Mouse (Mus musculus) embryonic fibroblast, embryonic 13.5 days (primary cell): Measurements from ENCODE around the gene Kptn. TPM values are rescaled to one million over a fixed set of nuclear protein-coding genes. Genes with fewer than 3 reads are reported as not detected.

ENCODE experiments used
- H3K27ac ChIP-seq: 2 replicates; pipeline ENCODE4 v1.5.1; 2012; ENCODE audit warnings: low read length, control low read depth, inconsistent platforms; ENCODE audit not compliant: insufficient read depth
- H3K4me1 ChIP-seq: 2 replicates; pipeline ENCODE4 v1.6.1; 2011; ENCODE audit warnings: low read length; ENCODE audit not compliant: control insufficient read depth, insufficient read depth
- H3K4me3 ChIP-seq: 2 replicates; pipeline ENCODE4 v1.5.1; 2011; ENCODE audit warnings: mild to moderate bottlenecking, control low read depth, low read length; ENCODE audit not compliant: insufficient read depth
- CTCF ChIP-seq: IDR thresholded peaks from 2 replicates; pipeline ENCODE4 v1.5.1; 2011; ENCODE audit warnings: mild to moderate bottlenecking, control low read depth, low read length, moderate library complexity, borderline replicate concordance; ENCODE audit not compliant: insufficient read depth
- POLR2A ChIP-seq: IDR thresholded peaks from 2 replicates; pipeline ENCODE4 v1.6.1; 2011; ENCODE audit warnings: low read depth, mild to moderate bottlenecking, control low read depth, low read length, moderate library complexity
- polyA plus RNA-seq: library from polyadenylated mRNA; stranded (reverse); fragments of >200 nt; gene quantifications from 2 replicates; pipeline ENCODE4 v1.2.4, GENCODE M21; 2011; ENCODE audit warnings: low read depth; ENCODE audit not compliant: missing spikeins, insufficient read length

Kptn gene
- polyA plus RNA-seq, 1 experiment: 13.9 TPM

DNA sequence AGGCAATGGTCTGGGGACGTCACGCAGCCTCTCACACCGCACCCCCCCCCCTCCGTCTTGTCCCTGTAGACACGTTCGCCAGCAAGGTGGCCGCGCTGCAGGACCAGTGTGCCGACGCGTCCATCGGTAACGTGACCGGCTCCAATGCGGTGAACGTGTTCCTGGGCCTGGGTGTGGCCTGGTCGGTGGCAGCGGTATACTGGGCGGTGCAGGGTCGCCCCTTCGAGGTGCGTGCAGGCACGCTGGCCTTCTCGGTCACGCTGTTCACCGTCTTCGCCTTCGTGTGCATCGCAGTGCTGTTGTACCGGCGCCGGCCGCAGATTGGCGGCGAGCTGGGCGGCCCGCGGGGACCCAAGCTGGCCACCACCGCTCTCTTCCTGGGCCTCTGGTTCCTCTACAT is 39.0 kb downstream of the Kptn start:
- no peak for TF ChIP-seq CTCF
- TF ChIP-seq POLR2A: no peak

DNA sequence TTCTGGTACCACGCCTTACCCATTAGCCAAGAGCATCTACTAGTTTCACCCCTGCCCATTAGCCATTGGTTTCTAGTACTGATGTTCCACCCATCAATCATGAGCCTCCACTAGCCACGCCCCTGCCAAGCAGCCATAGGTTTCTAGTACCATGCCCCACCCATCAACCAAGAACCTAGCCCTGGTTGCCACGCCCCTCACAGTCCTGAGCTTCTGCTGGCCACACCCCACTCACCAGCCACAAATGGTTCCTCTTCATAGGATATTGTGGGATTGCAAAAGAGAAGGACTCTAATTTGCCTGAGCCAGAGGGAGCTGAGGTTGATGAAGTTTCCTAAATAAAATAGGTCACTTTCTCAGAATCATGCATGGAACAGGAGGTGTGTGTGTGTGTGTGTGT is 41.0 kb downstream of the Kptn start:
- TF ChIP-seq POLR2A (no peak), CTCF (no peak)
- no peaks in the 10 kb centered on the region for H3K4me1 ChIP-seq

More for the DNA sequence above, 39.0 kb downstream of the Kptn start:
- Histone ChIP-seq H3K27ac (no peak overlapping the region), H3K4me3 (no peak overlapping the region), H3K4me1 (no peaks in the 10 kb centered on the region)

DNA sequence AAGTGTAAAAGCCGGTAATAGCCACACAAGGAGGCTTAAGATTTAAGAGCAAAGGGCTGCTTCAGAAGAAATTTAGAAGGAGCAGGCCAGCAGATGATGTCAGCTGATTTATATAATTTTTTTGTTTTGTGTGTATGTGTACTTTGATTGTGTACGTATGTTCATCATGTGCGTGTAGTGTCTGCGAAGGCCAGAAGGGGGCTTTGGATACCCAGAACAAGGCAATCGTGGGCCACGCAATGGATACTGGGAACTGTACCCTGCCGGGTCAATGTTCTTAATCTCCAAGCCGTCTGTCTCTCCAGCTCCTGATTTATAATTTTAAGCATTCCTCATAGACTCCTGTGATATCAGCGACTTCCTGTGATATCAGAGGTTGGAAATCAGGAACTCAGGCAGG is 41.6 kb downstream of the Kptn start:
- TF ChIP-seq POLR2A (no peak), CTCF (no peak)
- H3K4me1 ChIP-seq: no peaks in the 10 kb centered on the region
- H3K4me3 ChIP-seq: no peak overlapping the region
- H3K27ac ChIP-seq: no peak overlapping the region

More for the DNA sequence above, 41.0 kb downstream of the Kptn start:
- no peak overlapping the region for H3K4me3 ChIP-seq
- no peak overlapping the region for H3K27ac ChIP-seq

DNA sequence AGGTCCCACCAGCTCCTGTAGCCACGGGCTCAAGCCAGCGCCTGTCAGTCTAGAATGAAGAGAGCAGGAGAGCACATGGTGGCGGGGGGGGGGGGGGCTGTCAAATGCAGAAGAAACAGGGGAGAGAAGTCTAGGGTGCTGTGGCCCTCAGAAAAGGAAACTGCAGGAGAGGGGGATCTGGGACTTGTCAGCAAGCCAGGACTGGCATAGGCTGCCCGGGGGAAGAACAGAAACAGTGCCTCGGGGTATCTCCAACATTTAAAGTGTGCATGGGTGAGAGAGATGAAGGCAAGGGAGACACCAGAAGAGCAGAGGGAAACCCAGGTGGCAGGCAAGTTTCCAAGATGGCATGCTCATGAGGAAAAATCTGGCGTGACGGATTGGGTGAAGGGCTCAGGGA is 42.3 kb downstream of the Kptn start:
- H3K4me1 ChIP-seq: no peaks in the 10 kb centered on the region
- TF ChIP-seq POLR2A: no peak
- no peak for TF ChIP-seq CTCF
- H3K27ac ChIP-seq: no peak overlapping the region
- no peak overlapping the region for H3K4me3 ChIP-seq

DNA sequence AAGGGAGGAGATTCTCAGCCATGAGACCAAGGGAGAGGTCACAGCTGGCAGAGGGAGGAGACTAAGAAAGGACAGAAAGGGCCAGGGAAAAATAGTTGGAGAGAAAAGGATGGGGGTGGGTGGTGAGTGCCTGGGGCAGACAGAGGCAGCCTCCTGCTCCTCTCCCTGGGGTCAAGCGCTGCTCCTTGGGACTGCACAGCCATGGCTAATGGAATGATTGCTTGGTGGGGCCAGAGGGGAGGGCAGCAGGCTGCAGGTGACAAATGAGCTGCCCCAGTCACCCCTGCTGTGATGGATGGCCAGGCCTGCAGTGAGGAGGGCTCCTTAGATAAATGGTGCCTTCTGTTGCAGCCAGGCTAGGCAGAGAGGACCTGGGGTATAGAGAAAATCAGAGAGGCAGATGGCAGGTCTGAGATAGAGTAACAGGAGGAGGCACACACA is 52.5 kb downstream of the Kptn start:
- Histone ChIP-seq H3K4me1 (0 out of 2 replicates have a peak, but pooled peaks cover 5% of the 10 kb centered on the region), H3K4me3 (no peak overlapping the region), H3K27ac (no peak overlapping the region)
- no peak for TF ChIP-seq POLR2A

DNA sequence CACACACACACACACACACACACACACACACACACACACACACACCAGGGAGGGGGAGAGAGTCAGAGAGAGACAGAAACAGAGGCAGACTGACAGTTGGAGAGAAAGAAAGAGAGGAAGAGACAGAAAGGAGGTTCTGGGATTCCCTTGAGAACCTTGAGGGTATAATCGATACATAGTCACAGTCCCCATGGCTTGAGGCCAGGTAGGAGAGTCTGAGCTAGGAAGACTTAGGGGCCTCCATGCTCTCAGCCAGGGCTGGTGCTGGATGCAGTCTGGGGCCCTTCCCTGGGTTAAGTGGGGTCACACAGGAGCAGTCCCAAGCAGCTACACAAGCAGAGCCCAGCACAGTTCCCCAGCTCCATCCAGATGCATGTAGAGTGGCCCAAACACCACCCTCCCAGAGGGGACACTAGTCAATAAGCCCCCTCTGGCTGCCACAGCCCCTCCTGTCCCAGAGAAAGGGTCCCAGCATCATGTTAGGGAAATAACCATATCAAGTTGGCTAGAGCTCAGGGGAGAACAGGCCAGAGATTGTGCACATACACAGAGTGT is 53.0 kb downstream of the Kptn start:
- TF ChIP-seq CTCF: no peak
- TF ChIP-seq POLR2A: no peak
- no peak overlapping the region for H3K27ac ChIP-seq

DNA sequence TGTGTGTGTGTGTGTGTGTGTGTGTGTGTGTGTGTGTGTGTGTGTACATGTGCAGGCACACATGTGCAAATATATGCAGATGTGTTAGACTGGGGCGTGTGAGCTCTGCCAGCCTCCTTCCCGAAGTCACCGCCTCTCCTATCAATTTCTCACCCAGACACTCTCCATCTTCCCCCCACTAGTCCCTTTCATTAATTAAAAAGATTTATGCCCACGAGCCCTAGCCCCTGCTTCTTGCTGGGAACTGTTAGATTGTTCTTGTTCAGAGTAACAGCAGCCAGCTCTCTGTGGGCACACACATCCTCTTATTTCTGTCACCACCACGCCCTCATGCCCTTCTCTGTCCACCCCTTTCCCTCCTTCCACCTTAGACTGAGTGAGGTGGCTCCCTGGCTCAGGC is 53.5 kb downstream of the Kptn start:
- Histone ChIP-seq H3K4me1 (0 out of 2 replicates have a peak, but pooled peaks cover 5% of the 10 kb centered on the region), H3K27ac (no peak overlapping the region), H3K4me3 (no peak overlapping the region)
- TF ChIP-seq POLR2A (no peak), CTCF (no peak)

More for the DNA sequence above, 53.0 kb downstream of the Kptn start:
- H3K4me3 ChIP-seq: no peak overlapping the region
- 0 out of 2 replicates have a peak, but pooled peaks cover 5% of the 10 kb centered on the region for H3K4me1 ChIP-seq

DNA sequence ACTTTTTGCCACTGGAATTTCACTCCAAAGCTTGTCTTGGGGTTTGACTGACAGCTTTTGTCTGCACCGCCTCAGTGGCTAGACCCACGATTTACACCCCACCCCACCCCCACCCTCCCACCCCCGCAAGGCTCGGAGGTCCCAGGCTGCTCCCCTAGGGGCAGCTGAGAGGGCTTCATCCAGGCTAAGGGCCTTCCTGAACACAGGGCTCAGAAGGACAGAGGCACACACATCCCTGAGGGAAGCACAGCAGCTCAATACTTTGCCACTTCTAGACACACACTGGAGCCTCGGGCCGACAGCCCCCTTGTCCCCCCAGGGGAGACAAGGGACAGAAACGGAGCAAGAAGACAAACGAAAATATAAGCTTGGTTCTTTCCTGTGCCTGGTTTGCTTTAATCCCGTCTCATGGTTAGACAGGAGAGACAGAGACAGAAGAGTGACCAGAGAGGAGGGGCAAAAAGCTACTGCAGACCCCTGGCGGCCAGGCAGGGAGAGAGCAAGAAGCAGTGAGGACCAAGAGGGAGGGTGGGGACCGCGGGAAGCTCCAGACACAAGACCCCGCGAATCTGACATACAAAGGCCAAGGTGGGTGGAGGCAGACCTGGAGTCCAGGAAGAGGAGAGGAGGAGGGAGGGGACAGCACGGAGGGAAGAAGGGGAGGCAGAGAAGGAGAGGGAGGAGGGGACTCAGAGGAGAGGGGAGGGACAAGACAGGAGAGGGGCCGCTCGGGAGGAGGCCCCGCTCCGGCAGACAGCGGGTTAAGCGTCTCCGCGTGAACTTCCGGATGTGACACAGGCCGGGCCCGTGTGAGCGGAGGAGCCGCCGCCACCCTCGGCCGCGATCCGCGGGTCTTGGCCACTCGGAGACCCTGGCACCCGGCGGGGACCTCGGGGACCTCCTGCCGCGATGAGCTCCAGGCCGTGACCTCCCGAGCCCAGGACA is 55.2 kb downstream of the Kptn start, which contains the start of gene Meis3:
TSS of gene Meis3 (plus strand) at position 494 of the 945 bp plus-strand sequence.
- TF ChIP-seq CTCF: peak; percentile 54; the same call in 1 of the 2 replicates
- TF ChIP-seq POLR2A: peak; percentile 57
- peak within 1 kb of the TSS; percentile 41 for H3K4me3 ChIP-seq
- H3K27ac ChIP-seq: no peak within 1 kb of the TSS
- H3K4me1 ChIP-seq: 0 out of 2 replicates have a peak, but pooled peaks cover 5% of the 10 kb centered on the region

DNA sequence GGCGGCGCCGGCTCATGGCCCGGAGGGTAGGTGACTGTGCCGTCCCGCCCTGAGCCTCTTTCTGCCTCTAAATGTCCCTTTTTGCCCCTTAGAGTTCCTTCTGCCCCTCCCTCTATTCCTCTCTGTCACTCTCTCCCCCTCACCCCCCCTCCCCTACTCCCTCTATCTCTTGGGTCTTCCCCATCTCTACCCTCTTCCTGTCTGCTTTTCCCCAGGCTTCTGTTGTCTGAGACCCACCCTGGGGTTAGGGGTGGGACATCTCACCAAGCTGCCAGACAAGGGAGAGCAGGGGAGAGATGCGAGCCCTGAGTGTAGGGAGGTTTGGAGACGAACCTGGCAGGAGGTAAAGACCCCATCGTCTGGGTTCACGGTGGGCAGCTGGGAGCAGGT is 55.8 kb downstream of the Kptn start:
- H3K4me3 ChIP-seq: peak overlapping the region; percentile 41
- no peak overlapping the region for H3K27ac ChIP-seq
- TF ChIP-seq CTCF: no peak
- TF ChIP-seq POLR2A: no peak
- 0 out of 2 replicates have a peak, but pooled peaks cover 5% of the 10 kb centered on the region for H3K4me1 ChIP-seq

Other genes with a start within 250 kb of the Kptn start
- gene Crx, start 239.9 kb upstream of the Kptn start, polyA plus RNA-seq: not detected in 2 replicates
- not detected in 2 replicates for gene Crxos, start 237.3 kb upstream of the Kptn start, polyA plus RNA-seq
- gene Selenow, start 197.5 kb upstream of the Kptn start, polyA plus RNA-seq: 382 and 390 TPM in 2 replicates
- gene Nop53, start 173.8 kb upstream of the Kptn start, polyA plus RNA-seq: 87.7 and 98.1 TPM in 2 replicates
- 136 and 191 TPM in 2 replicates for gene Ehd2, start 152.3 kb upstream of the Kptn start, polyA plus RNA-seq
- gene Bicra, start 72.0 kb upstream of the Kptn start, polyA plus RNA-seq: 10.8 and 12.1 TPM in 2 replicates
- not detected in 2 replicates for gene Zfp541, start 58.1 kb upstream of the Kptn start, polyA plus RNA-seq
- gene Napa, start 21.4 kb upstream of the Kptn start, polyA plus RNA-seq: 150 and 185 TPM in 2 replicates
- gene Slc8a2, start 9.9 kb downstream of the Kptn start, polyA plus RNA-seq: 0.35 TPM in 1 of 2 replicates, not detected in the other
- 22.4 and 23.8 TPM in 2 replicates for gene Meis3, start 55.2 kb downstream of the Kptn start, polyA plus RNA-seq
- gene Dhx34, start 102.1 kb downstream of the Kptn start, polyA plus RNA-seq: 6.6 and 8.4 TPM in 2 replicates
- 0.19 TPM in 1 of 2 replicates, not detected in the other for gene C5ar2, start 124.3 kb downstream of the Kptn start, polyA plus RNA-seq
- 0.60 and 5.3 TPM in 2 replicates for gene C5ar1, start 139.6 kb downstream of the Kptn start, polyA plus RNA-seq
- gene Inafm1, start 153.7 kb downstream of the Kptn start, polyA plus RNA-seq: 11.1 and 11.6 TPM in 2 replicates
- 66.0 and 70.9 TPM in 2 replicates for gene Ccdc9, start 166.9 kb downstream of the Kptn start, polyA plus RNA-seq
- gene Bbc3, start 188.5 kb downstream of the Kptn start, polyA plus RNA-seq: 15.8 and 19.9 TPM in 2 replicates